Mouse (Mus musculus): ENCODE data around the gene Uchl3. TPM values are rescaled to one million over a fixed set of nuclear protein-coding genes. Genes with fewer than 3 reads are reported as not detected.

Gene Uchl3
- polyA plus RNA-seq, 2 experiments: 33.9 to 73.0 TPM

DNA sequence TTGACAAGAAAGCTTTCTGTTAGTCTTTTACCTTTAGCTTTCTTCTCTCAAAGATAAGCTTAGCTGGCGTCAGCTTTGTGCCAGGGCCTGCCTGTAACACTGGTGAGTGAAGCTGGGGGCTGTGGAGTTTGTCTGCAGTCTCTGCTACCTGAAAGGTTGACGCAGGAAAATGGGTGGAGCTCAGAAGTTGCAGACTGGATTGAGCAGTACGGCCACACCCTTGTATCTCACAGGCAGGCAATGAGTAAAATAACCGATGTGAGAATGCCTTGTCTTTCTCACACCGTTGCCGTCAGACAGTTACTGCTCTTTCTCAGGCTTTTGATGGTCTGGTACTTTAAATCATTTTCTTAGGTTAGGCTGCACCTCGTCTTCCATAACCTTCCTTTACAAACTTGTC lies 12.3 kb downstream of the Uchl3 start:
- 70% methylated on average over 7 of the region's 7 CpGs for WGBS (ENCODE audit: insufficient replicate concordance)
- DNase-seq (ENCODE audit: low read depth in 3 of 3, low spot score in 3 of 3) (no peak), ATAC-seq (ENCODE audit: insufficient read depth) (no peak)
- H3K4me1 ChIP-seq (replicated peaks; ENCODE audit: control insufficient read depth in 2 of 2, insufficient read depth in 2 of 2, low read length in 1 of 2): no peaks in the 10 kb centered on the region
- no peak overlapping the region for H3K4me2 ChIP-seq (ENCODE audit: low read depth)
- no peak overlapping the region for H3K4me3 ChIP-seq (ENCODE audit: insufficient read depth in 1 of 2, low read depth in 2 of 2, low read length in 2 of 2)
- H3K9ac ChIP-seq (replicated peaks): no peak overlapping the region
- no peak for TF ChIP-seq CTCF (IDR thresholded peaks at IDR 0.05; ENCODE audit: low read depth)
- peaks cover 6% of the 10 kb centered on the region for H3K36me3 ChIP-seq (replicated peaks; ENCODE audit: control insufficient read depth, insufficient read depth, low read depth)
- no peak overlapping the region for H3K27ac ChIP-seq
- no peaks in the 10 kb centered on the region for H3K9me3 ChIP-seq (ENCODE audit: control insufficient read depth, low read length)
- H3K27me3 ChIP-seq (ENCODE audit: control insufficient read depth, insufficient read depth, low read length): no peaks in the 10 kb centered on the region

DNA sequence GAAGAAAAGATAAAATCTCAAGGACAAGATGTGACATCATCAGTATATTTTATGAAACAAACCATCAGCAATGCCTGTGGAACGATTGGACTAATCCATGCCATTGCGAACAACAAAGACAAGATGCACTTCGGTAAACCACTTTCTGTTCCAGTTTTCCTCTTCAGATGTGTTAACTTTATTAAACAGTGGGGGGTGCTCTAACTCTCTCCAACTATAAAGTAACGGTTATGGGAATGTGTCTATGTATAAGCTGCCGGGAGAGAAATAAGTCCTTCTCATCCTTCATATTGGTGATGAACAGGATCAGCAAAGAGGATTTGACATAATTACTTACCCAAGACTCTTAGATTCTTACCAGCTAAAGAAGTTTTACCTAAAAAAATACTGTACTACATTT lies 12.8 kb downstream of the Uchl3 start:
- 76% methylated on average over 5 of the region's 5 CpGs for WGBS (ENCODE audit: insufficient replicate concordance)
- no peaks in the 10 kb centered on the region for H3K27me3 ChIP-seq (ENCODE audit: control insufficient read depth, insufficient read depth, low read length)
- H3K27ac ChIP-seq: no peak overlapping the region

DNA sequence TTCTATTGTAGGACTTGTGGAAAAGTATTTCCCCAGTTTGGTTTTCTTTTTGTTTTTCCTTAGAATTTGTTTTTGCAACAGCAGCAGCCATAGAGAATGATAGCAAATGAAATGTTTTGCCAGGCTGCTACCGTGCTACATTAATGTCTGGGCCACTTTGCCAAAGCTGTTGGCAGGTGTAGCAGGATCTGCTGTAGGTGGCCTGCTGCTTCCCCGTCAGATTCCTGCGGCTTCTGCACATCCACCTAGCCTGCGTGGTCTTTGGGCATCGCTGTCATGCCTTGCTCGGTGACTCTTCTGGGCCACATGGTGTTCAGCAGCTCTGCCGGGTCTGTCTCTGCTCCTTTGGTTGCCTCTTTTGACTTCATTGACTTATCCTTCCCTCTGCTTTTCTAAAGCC lies 14.9 kb downstream of the Uchl3 start:
- DNase-seq (ENCODE audit: low read depth in 3 of 3, low spot score in 3 of 3) (no peak), ATAC-seq (ENCODE audit: insufficient read depth) (no peak)
- Histone ChIP-seq H3K9ac (replicated peaks) (no peak overlapping the region), H3K27ac (no peak overlapping the region), H3K9me3 (ENCODE audit: control insufficient read depth, low read length) (no peaks in the 10 kb centered on the region), H3K4me1 (replicated peaks; ENCODE audit: control insufficient read depth in 2 of 2, insufficient read depth in 2 of 2, low read length in 1 of 2) (no peaks in the 10 kb centered on the region), H3K4me3 (ENCODE audit: insufficient read depth in 1 of 2, low read depth in 2 of 2, low read length in 2 of 2) (no peak overlapping the region), H3K36me3 (replicated peaks; ENCODE audit: control insufficient read depth, insufficient read depth, low read depth) (peaks cover 6% of the 10 kb centered on the region), H3K4me2 (ENCODE audit: low read depth) (no peak overlapping the region), H3K27me3 (ENCODE audit: control insufficient read depth, insufficient read depth, low read length) (no peaks in the 10 kb centered on the region)
- WGBS (ENCODE audit: insufficient replicate concordance): 86% methylated on average over 7 of the region's 7 CpGs
- TF ChIP-seq EP300 (IDR thresholded peaks at IDR 0.05; ENCODE audit: low read depth): no peak
- TF ChIP-seq CTCF (IDR thresholded peaks at IDR 0.05; ENCODE audit: low read depth): no peak

More for the DNA sequence above, 12.8 kb downstream of the Uchl3 start:
- DNase-seq (ENCODE audit: low read depth in 3 of 3, low spot score in 3 of 3) (no peak), ATAC-seq (ENCODE audit: insufficient read depth) (no peak)
- TF ChIP-seq CTCF (IDR thresholded peaks at IDR 0.05; ENCODE audit: low read depth): no peak
- no peak for TF ChIP-seq EP300 (IDR thresholded peaks at IDR 0.05; ENCODE audit: low read depth)
- Histone ChIP-seq H3K4me1 (replicated peaks; ENCODE audit: control insufficient read depth in 2 of 2, insufficient read depth in 2 of 2, low read length in 1 of 2) (no peaks in the 10 kb centered on the region), H3K9me3 (ENCODE audit: control insufficient read depth, low read length) (no peaks in the 10 kb centered on the region), H3K4me2 (ENCODE audit: low read depth) (no peak overlapping the region), H3K36me3 (replicated peaks; ENCODE audit: control insufficient read depth, insufficient read depth, low read depth) (peaks cover 6% of the 10 kb centered on the region), H3K9ac (replicated peaks) (no peak overlapping the region), H3K4me3 (ENCODE audit: insufficient read depth in 1 of 2, low read depth in 2 of 2, low read length in 2 of 2) (no peak overlapping the region)

DNA sequence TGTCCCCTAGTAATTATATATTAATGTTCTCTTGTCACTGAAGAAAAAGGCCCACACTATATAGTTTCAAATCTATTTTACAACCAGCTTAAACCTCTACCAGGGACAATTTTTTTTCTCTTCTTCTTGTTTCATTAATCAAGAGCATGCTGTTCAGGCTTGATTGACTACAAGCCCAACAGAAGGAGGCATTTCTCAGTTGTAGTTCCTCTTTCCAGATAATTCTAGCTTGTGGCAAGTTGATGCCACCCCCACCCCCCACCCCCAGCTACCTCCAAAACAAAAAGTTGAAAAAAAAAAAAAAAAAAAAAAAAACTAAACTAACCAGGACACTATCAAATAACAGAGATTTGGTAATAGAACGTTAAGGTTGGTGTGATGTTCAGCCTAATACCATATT lies 18.5 kb downstream of the Uchl3 start:
- no peak for DNase-seq (ENCODE audit: low read depth in 3 of 3, low spot score in 3 of 3)
- Histone ChIP-seq H3K27ac (no peak overlapping the region), H3K4me3 (ENCODE audit: insufficient read depth in 1 of 2, low read depth in 2 of 2, low read length in 2 of 2) (no peak overlapping the region), H3K9ac (replicated peaks) (no peak overlapping the region), H3K4me2 (ENCODE audit: low read depth) (no peak overlapping the region), H3K4me1 (replicated peaks; ENCODE audit: control insufficient read depth in 2 of 2, insufficient read depth in 2 of 2, low read length in 1 of 2) (no peaks in the 10 kb centered on the region), H3K36me3 (replicated peaks; ENCODE audit: control insufficient read depth, insufficient read depth, low read depth) (peaks cover 4% of the 10 kb centered on the region; the same call in 1 of the 2 replicates), H3K27me3 (ENCODE audit: control insufficient read depth, insufficient read depth, low read length) (no peaks in the 10 kb centered on the region), H3K9me3 (ENCODE audit: control insufficient read depth, low read length) (no peaks in the 10 kb centered on the region)
- no peak for ATAC-seq (ENCODE audit: insufficient read depth)
- whole genome bisulfite sequencing (ENCODE audit: insufficient replicate concordance): 59% methylated on average over 1 of the region's 1 CpGs
- TF ChIP-seq CTCF (IDR thresholded peaks at IDR 0.05; ENCODE audit: low read depth) (no peak), EP300 (IDR thresholded peaks at IDR 0.05; ENCODE audit: low read depth) (no peak)

DNA sequence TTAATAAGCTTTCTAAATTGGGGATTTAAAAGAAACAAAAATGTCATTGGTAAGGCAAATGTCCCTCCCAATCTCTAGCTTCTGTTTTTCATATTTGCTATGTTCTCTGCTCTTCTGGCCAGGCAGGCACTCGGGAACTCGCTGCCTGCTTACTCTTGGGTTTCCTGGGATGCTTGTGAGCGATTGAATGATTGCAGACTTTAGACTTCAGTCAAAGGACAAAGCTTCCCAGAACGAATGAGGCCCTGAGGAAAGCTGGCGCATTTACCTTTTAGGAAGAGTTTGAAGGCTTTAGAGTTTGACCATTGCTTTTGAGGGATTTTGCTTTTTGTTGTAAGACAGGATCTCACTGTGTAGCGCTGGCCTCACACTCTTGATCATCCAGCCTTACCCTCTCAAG lies 33.9 kb downstream of the Uchl3 start:
- DNase-seq (ENCODE audit: low read depth in 3 of 3, low spot score in 3 of 3) (no peak), ATAC-seq (ENCODE audit: insufficient read depth) (no peak)
- H3K9ac ChIP-seq (replicated peaks): no peak overlapping the region
- H3K4me3 ChIP-seq (ENCODE audit: insufficient read depth in 1 of 2, low read depth in 2 of 2, low read length in 2 of 2): no peak overlapping the region
- 71% methylated on average over 6 of the region's 6 CpGs for WGBS (ENCODE audit: insufficient replicate concordance)
- no peaks in the 10 kb centered on the region for H3K4me1 ChIP-seq (replicated peaks; ENCODE audit: control insufficient read depth in 2 of 2, insufficient read depth in 2 of 2, low read length in 1 of 2)
- no peaks in the 10 kb centered on the region for H3K27me3 ChIP-seq (ENCODE audit: control insufficient read depth, insufficient read depth, low read length)
- no peaks in the 10 kb centered on the region; the same call in 1 of the 2 replicates for H3K36me3 ChIP-seq (replicated peaks; ENCODE audit: control insufficient read depth, insufficient read depth, low read depth)
- no peak overlapping the region for H3K27ac ChIP-seq
- TF ChIP-seq EP300 (IDR thresholded peaks at IDR 0.05; ENCODE audit: low read depth): no peak
- no peaks in the 10 kb centered on the region for H3K9me3 ChIP-seq (ENCODE audit: control insufficient read depth, low read length)
- H3K4me2 ChIP-seq (ENCODE audit: low read depth): no peak overlapping the region
